Mouse (Mus musculus): ENCODE measurements at regions not wholly inside any gene's neighbourhood (a gene's known extent, or its start where the extent isn't known, plus 50 kb on each side); places are given as distances from the start of the nearest gene placed in this dataset.
A peak's percentile ranks its signal among the peaks of the same experiment; 100 is the strongest.

DNA sequence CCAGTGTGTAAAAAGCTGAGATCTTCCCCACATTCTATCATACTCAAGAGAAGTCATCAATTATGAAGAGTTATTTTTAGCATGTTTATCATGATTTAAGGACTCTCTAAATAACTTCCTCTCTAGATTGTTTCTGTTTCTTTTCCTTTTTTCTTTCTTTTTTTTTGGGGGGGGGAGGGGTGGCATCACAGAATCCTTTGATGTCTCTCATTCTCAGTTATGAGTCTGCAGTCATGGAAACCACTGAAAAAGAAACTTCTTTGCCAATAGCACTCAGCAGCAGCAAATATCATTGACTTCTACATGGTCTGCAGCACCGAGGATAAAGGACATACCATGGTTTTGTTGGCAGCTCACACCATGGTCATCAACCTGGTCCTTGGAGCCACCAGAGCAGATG, 654.8 kb upstream of the Cntn5 start:
- Histone ChIP-seq H3K79me2 (ENCODE audit: control insufficient read depth, insufficient read depth) (no peaks in the 10 kb centered on the region), H3K4me3 (no peak overlapping the region), H3K4me2 (ENCODE audit: low read depth) (no peak overlapping the region), H3ac (ENCODE audit: control insufficient read depth, insufficient read length) (no peak overlapping the region), H3K27me3 (ENCODE audit: control insufficient read depth, insufficient read depth, insufficient read length) (no peaks in the 10 kb centered on the region), H3K36me3 (ENCODE audit: control insufficient read depth, insufficient read depth) (no peaks in the 10 kb centered on the region)
- TF ChIP-seq TCF12 (IDR thresholded peaks at IDR 0.05; ENCODE audit: insufficient read depth, poor library complexity, severe bottlenecking): no peak

DNA sequence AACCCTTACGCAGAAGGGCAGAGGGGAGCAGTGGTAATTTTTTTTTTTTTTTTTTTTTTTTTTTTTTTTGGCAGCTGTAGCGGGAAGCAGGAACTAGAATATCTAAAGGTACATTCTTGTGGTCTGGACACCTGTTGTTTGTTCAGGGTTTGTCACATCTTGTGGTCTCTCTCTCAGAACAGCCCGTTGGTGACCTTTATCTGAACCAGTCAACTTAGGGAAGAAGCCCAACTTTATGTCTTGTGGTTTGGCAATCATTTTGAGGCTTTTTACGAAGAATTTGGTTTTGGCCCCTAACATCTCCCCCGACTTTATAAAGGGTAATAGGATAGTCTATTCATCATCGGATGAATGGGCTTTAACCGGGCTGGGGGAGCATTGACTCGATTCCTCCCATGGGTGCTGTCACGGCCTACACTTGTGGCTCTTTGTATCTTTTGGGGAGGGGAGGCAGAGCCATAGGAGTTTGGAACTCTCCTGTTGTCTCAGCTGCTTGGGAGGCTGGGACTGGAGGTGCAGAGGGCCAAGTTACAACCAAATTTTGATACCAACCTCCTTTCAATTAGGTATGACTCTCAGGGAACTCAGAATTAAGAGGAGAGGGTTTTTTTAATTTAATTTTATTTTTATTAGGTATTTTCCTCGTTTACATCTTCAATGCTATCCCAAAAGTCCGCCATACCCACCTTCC, 609.4 kb upstream of the Cntn5 start:
- TF ChIP-seq SRF (IDR thresholded peaks at IDR 0.05; ENCODE audit: control insufficient read depth, insufficient read length, low read depth) (no peak), POLR2A (IDR thresholded peaks at IDR 0.05; ENCODE audit: insufficient read length, low read depth) (no peak), E2F4 (IDR thresholded peaks at IDR 0.05; ENCODE audit: insufficient read depth) (no peak), TCF3 (IDR thresholded peaks at IDR 0.05; ENCODE audit: insufficient read length, low read depth) (peak; percentile 25), MAX (IDR thresholded peaks at IDR 0.05; ENCODE audit: low read depth) (no peak), TCF12 (IDR thresholded peaks at IDR 0.05; ENCODE audit: insufficient read depth, poor library complexity, severe bottlenecking) (peak; percentile 58), USF1 (IDR thresholded peaks at IDR 0.05; ENCODE audit: low read depth) (no peak), MYOD1 (IDR thresholded peaks at IDR 0.05; ENCODE audit: control insufficient read depth in 1 of 3, insufficient read length in 2 of 3, low read depth in 2 of 3) (peak in 2 of 3 experiments; percentile 65 to 74), POLR2AphosphoS2 (IDR thresholded peaks at IDR 0.05; ENCODE audit: insufficient read length, low read depth) (no peak), REST (IDR thresholded peaks at IDR 0.05; ENCODE audit: insufficient read depth, insufficient read length) (no peak), CEBPB (IDR thresholded peaks at IDR 0.05; ENCODE audit: insufficient read depth, poor library complexity, severe bottlenecking) (no peak), MYOG (IDR thresholded peaks at IDR 0.05; ENCODE audit: control insufficient read depth in 1 of 3, insufficient read depth in 1 of 3, insufficient read length in 2 of 3, low read depth in 2 of 3) (peak in 1 of 3 experiments; percentile 58)
- Histone ChIP-seq H3K79me2 (ENCODE audit: control insufficient read depth, insufficient read depth) (no peaks in the 10 kb centered on the region), H3ac (ENCODE audit: control insufficient read depth, insufficient read length) (no peak overlapping the region), H3K27me3 (ENCODE audit: control insufficient read depth, insufficient read depth, insufficient read length) (no peaks in the 10 kb centered on the region), H3K4me3 (no peak overlapping the region), H3K36me3 (ENCODE audit: control insufficient read depth, insufficient read depth) (no peaks in the 10 kb centered on the region), H3K4me2 (ENCODE audit: low read depth) (peak overlapping the region; percentile 58)
